Mouse (Mus musculus) stomach, embryonic 14.5 days (tissue): ENCODE results near the gene Sycp2l. TPM values are rescaled to one million over a fixed set of nuclear protein-coding genes. Genes with fewer than 3 reads are reported as not detected.
"Not testable (repeated sequence)": the region's sequence is repeated elsewhere in the genome, so short reads cannot be mapped to it uniquely, and the experiment has no call there.

Experiments used
- ATAC-seq: fragments of 200-750 bp; cut with Nextera tagmentation; 2 replicates; pipeline ENCODE4 v1.8.0; 2017; ENCODE audit warnings: low read depth, moderate TSS enrichment; ENCODE audit not compliant: insufficient number of reproducible peaks, insufficient read depth, low FRiP score
- H3K27ac ChIP-seq: fragments of 300-500 bp; sonication (generic); 2 replicates; pipeline ENCODE4 v1.5.1; 2014; ENCODE audit warnings: mild to moderate bottlenecking, low read length, moderate library complexity, mixed read lengths
- H3K27me3 ChIP-seq: fragments of 300-500 bp; sonication (generic); 2 replicates; pipeline ENCODE4 v1.6.1; 2014; ENCODE audit warnings: low read length, control low read depth, mixed read lengths; ENCODE audit not compliant: control insufficient read depth, insufficient read depth
- H3K36me3 ChIP-seq: fragments of 300-500 bp; sonication (generic); 2 replicates; pipeline ENCODE4 v1.6.1; 2014; ENCODE audit warnings: mild to moderate bottlenecking, control low read depth, low read length, moderate library complexity, mixed read lengths; ENCODE audit not compliant: control insufficient read depth, insufficient read depth
- H3K4me1 ChIP-seq: fragments of 300-500 bp; sonication (generic); 2 replicates; pipeline ENCODE4 v1.6.1; 2014; ENCODE audit warnings: low read length, control low read depth, mixed read lengths; ENCODE audit not compliant: control insufficient read depth, insufficient read depth
- H3K4me2 ChIP-seq: fragments of 300-500 bp; sonication (generic); replicated peaks from 2 replicates; pipeline ENCODE4 v1.6.1; 2014; ENCODE audit warnings: low read depth, low read length, control low read depth
- H3K4me3 ChIP-seq: fragments of 300-500 bp; sonication (generic); 2 replicates; pipeline ENCODE4 v1.5.1; 2014; ENCODE audit warnings: low read depth, low read length, control low read depth
- H3K9ac ChIP-seq: fragments of 300-500 bp; sonication (generic); replicated peaks from 2 replicates; pipeline ENCODE4 v1.6.1; 2014; ENCODE audit warnings: low read depth, mild to moderate bottlenecking, control low read depth, low read length, moderate library complexity, mixed read lengths
- H3K9me3 ChIP-seq: fragments of 300-500 bp; sonication (generic); 2 replicates; pipeline ENCODE4 v1.6.1; 2016; ENCODE audit warnings: low read depth, low read length, control low read depth; ENCODE audit not compliant: control insufficient read depth
- WGBS: fragments of 180-500 bp; shearing (Covaris S2); extraction: QIAGEN DNeasy Blood & Tissue Kit; methylation state at CpG from one replicate; pipeline ENCODE4 v1.1.7; 2014; 5-methylcytosine and 5-hydroxymethylcytosine counted together
- polyA plus RNA-seq: library from polyadenylated mRNA; unstranded; fragments of >200 nt; fragmentation: Nextera tagmentation; extraction: Ambion mirVana; gene quantifications from 2 replicates; pipeline ENCODE4 v1.2.1, GENCODE M21; 2014

Gene Sycp2l
- polyA plus RNA-seq, 1 experiment from 2014 or later = 0.54 TPM

GRCm38 (mm10) chr13:41205568-41205967 is 91.5 kb downstream of the Sycp2l start:
- H3K4me1 ChIP-seq, H3K36me3 ChIP-seq, H3K4me3 ChIP-seq, H3K4me2 ChIP-seq, H3K9me3 ChIP-seq, H3K9ac ChIP-seq, H3K27me3 ChIP-seq, H3K27ac ChIP-seq, ATAC-seq: not testable (repeated sequence)

GRCm38 (mm10) chr13:41206241-41206640 is 92.1 kb downstream of the Sycp2l start:
- Histone ChIP-seq H3K9me3 (no peaks in the 10 kb centered on the region), H3K4me1 (no peaks in the 10 kb centered on the region), H3K27me3 (no peaks in the 10 kb centered on the region), H3K27ac (no peak overlapping the region), H3K36me3 (no peaks in the 10 kb centered on the region), H3K4me2 (no peak overlapping the region), H3K4me3 (no peak overlapping the region), H3K9ac (no peak overlapping the region)
- no peak for ATAC-seq
- 90% methylated on average over 5 of the region's 5 CpGs for WGBS

- H3K27me3 ChIP-seq = no peaks in the 10 kb centered on the region
- no peak overlapping the region for H3K4me2 ChIP-seq
- no peaks in the 10 kb centered on the region for H3K4me1 ChIP-seq
- no peak overlapping the region for H3K9ac ChIP-seq
- no peaks in the 10 kb centered on the region for H3K36me3 ChIP-seq
- ATAC-seq = no peak
- no peaks in the 10 kb centered on the region for H3K9me3 ChIP-seq
- H3K4me3 ChIP-seq = no peak overlapping the region
- no peak overlapping the region for H3K27ac ChIP-seq
- 80% methylated on average over 4 of the region's 4 CpGs for WGBS
Observed at GRCm38 (mm10) chr13:41211276-41211675, 97.2 kb downstream of the Sycp2l start.

GRCm38 (mm10) chr13:41212558-41213322 is 98.6 kb downstream of the Sycp2l start:
- Histone ChIP-seq H3K9ac (no peak overlapping the region), H3K36me3 (no peaks in the 10 kb centered on the region), H3K9me3 (no peaks in the 10 kb centered on the region), H3K27ac (no peak overlapping the region), H3K27me3 (no peaks in the 10 kb centered on the region), H3K4me2 (no peak overlapping the region), H3K4me3 (no peak overlapping the region), H3K4me1 (no peaks in the 10 kb centered on the region)
- no peak for ATAC-seq
- WGBS = 42% methylated on average over 6 of the region's 6 CpGs

- Histone ChIP-seq H3K9me3 (peaks cover 3% of the 10 kb centered on the region; the same call in 1 of the 2 replicates), H3K4me3 (no peak overlapping the region), H3K27me3 (no peaks in the 10 kb centered on the region), H3K36me3 (no peaks in the 10 kb centered on the region), H3K4me2 (no peak overlapping the region), H3K4me1 (no peaks in the 10 kb centered on the region), H3K27ac (no peak overlapping the region), H3K9ac (no peak overlapping the region)
- WGBS = 80% methylated on average over 6 of the region's 6 CpGs
- ATAC-seq = no peak
Observed at GRCm38 (mm10) chr13:41215669-41216068, 101.6 kb downstream of the Sycp2l start.

GRCm38 (mm10) chr13:41216236-41216635 is 102.1 kb downstream of the Sycp2l start:
- Histone ChIP-seq H3K4me1 (no peaks in the 10 kb centered on the region), H3K9ac (no peak overlapping the region), H3K27me3 (no peaks in the 10 kb centered on the region), H3K36me3 (no peaks in the 10 kb centered on the region), H3K27ac (no peak overlapping the region), H3K4me3 (no peak overlapping the region), H3K9me3 (peaks cover 4% of the 10 kb centered on the region; the same call in 1 of the 2 replicates), H3K4me2 (no peak overlapping the region)
- ATAC-seq = no peak
- 67% methylated on average over 3 of the region's 3 CpGs for WGBS

GRCm38 (mm10) chr13:41219056-41219455 is 104.9 kb downstream of the Sycp2l start:
- 29% methylated on average over 1 of the region's 1 CpGs for WGBS
- Histone ChIP-seq H3K27ac (no peak overlapping the region), H3K4me2 (no peak overlapping the region), H3K36me3 (no peaks in the 10 kb centered on the region), H3K27me3 (no peaks in the 10 kb centered on the region), H3K9ac (no peak overlapping the region), H3K4me1 (no peaks in the 10 kb centered on the region), H3K9me3 (peaks cover 4% of the 10 kb centered on the region; the same call in 1 of the 2 replicates), H3K4me3 (no peak overlapping the region)
- no peak for ATAC-seq

- peak overlapping the region; percentile 57 for H3K4me2 ChIP-seq
- no peak overlapping the region for H3K27ac ChIP-seq
- H3K9ac ChIP-seq = peak overlapping the region; percentile 46
- 1% methylated on average over 36 of the region's 39 CpGs for WGBS
- no peaks in the 10 kb centered on the region for H3K4me1 ChIP-seq
- peak overlapping the region; percentile 57 for H3K4me3 ChIP-seq
- peaks cover 4% of the 10 kb centered on the region; the same call in 1 of the 2 replicates for H3K9me3 ChIP-seq
- H3K36me3 ChIP-seq = no peaks in the 10 kb centered on the region
- H3K27me3 ChIP-seq = no peaks in the 10 kb centered on the region
- ATAC-seq = no peak; the same call in 1 of the 2 replicates
Observed at GRCm38 (mm10) chr13:41219687-41220303, 105.7 kb downstream of the Sycp2l start.
